ENCODE assay signal across 27 mouse cellular contexts in the genomic region with DNA sequence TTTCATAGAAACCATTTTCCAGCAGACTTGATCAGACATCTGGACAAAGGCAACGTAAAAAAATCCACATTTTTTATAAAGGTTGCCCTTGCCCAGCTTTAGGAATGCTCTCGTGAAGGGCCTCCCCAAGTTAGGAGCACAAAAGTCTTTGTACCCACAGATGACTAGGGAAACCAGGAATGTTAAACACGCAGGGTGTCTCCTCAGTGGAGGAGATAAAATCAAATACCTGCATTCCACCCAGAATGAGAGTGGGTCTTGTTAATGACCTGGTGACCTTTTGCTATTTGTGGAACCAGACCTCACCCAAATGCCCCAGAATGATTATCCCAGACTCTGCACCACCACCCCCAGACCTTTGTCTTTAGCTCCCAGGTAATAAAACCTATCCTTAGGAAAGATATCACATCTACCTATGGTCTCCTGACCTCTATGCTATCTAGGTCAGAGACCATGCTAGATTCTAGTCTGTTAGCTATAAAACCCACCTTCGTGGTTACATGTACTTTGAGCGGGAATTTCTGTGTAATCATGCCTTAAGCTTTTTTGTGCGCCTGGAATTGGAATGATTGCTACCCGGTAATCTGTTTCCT.
DNase-seq lines count a peak whose midpoint lies in the region; ATAC-seq and TF ChIP-seq lines count a peak whose summit lies in the region.
"Had no signal": no experiment of that assay in that cellular context is flagged by ENCODE, and none has a peak within 500 bp of the region (broad histone marks: within the 10 kb centered on the region; RNA-seq: fewer than 3 reads in every experiment).

No protein-coding gene starts in this region.

- TF ChIP-seq CTCF in layer of hippocampus, adult 2 months (conservative IDR thresholded peaks at IDR 0.05), result no peak
- no peak for TF ChIP-seq CTCF in stomach, postnatal 0 days (IDR thresholded peaks at IDR 0.05; ENCODE audit: low read depth)

- H3K9me3 ChIP-seq in stomach, embryonic 16.5 days (replicated peaks; ENCODE audit: control insufficient read depth, low read length), result no peaks in the 10 kb centered on the region
- H3K9me3 ChIP-seq in stomach, postnatal 0 days (ENCODE audit: control insufficient read depth, low read length), result no peaks in the 10 kb centered on the region
- H3K9me3 ChIP-seq: heart, embryonic 13.5 days; hindbrain, embryonic 12.5 days; limb, embryonic 12.5 days; liver, embryonic 15.5 days; megakaryocyte, embryonic 14.5 days; midbrain, embryonic 13.5 days; neural tube, embryonic 13.5 days had no signal

- peak overlapping the region; percentile 14; the same call in 1 of the 2 replicates for H3K27ac ChIP-seq in layer of hippocampus, adult 2 months
- no peak overlapping the region for H3K27ac ChIP-seq in stomach, embryonic 16.5 days (ENCODE audit: low read length)
- no peak overlapping the region for H3K27ac ChIP-seq in stomach, postnatal 0 days (replicated peaks)
- H3K27ac ChIP-seq: gastrocnemius, adult 2 months; heart, adult 2 months; heart, embryonic 13.5 days; hindbrain, embryonic 12.5 days; limb, embryonic 12.5 days; liver, embryonic 15.5 days; midbrain, embryonic 13.5 days; neural tube, embryonic 13.5 days had no signal

- H3K4me2 ChIP-seq in stomach, embryonic 16.5 days (ENCODE audit: low read depth, low read length), result no peak overlapping the region
- no peak overlapping the region for H3K4me2 ChIP-seq in stomach, postnatal 0 days (replicated peaks; ENCODE audit: low read depth)
- H3K4me2 ChIP-seq: heart, embryonic 13.5 days; hindbrain, embryonic 12.5 days; limb, embryonic 12.5 days; liver, embryonic 15.5 days; midbrain, embryonic 13.5 days; neural tube, embryonic 13.5 days had no signal

- WGBS in stomach, embryonic 16.5 days, result 65% methylated on average over 7 of the region's 7 CpGs
- WGBS in stomach, postnatal 0 days, result 61% methylated on average over 7 of the region's 7 CpGs

- no peak for TF ChIP-seq EP300 in stomach, postnatal 0 days (optimal IDR thresholded peaks at IDR 0.05)

- H3K9ac ChIP-seq in stomach, embryonic 16.5 days (ENCODE audit: low read length), result no peak overlapping the region
- H3K9ac ChIP-seq in stomach, postnatal 0 days (ENCODE audit: low read length), result no peak overlapping the region
- H3K9ac ChIP-seq: heart, embryonic 13.5 days; hindbrain, embryonic 12.5 days; limb, embryonic 12.5 days; liver, embryonic 15.5 days; midbrain, embryonic 13.5 days; neural tube, embryonic 13.5 days had no signal

- peak; percentile 35 for DNase-seq in heart, adult 11 months
- DNase-seq in heart, postnatal 10 days, result no peak
- no peak for DNase-seq in layer of hippocampus, adult 2 months (ENCODE audit: low spot score in 2 of 2)
- DNase-seq in layer of hippocampus, adult 9-10 months (ENCODE audit: low spot score), result no peak
- DNase-seq in stomach, postnatal 0 days (ENCODE audit: low spot score), result no peak
- DNase-seq in yolk sac, embryonic 10.5 days (ENCODE audit: low spot score), result peak; percentile 15
- no peak for DNase-seq in cerebellum, postnatal 36 days
- DNase-seq: adrenal gland, postnatal 10 days; cerebellum, adult 8-10 months; cerebellum, postnatal 25 days; gastrocnemius, adult 2 months; gastrocnemius, postnatal 36 days; heart, adult 2 months; heart, postnatal 14 days; kidney, adult 11 months; lung, postnatal 36 days; right cerebral cortex, postnatal 4 days had no signal

- 0 out of 2 replicates have a peak, but pooled peaks have one; percentile 25 for ATAC-seq in stomach, embryonic 16.5 days (ENCODE audit: insufficient read depth, low FRiP score)
- ATAC-seq in stomach, postnatal 0 days (ENCODE audit: low FRiP score, low TSS enrichment), result no peak
- ATAC-seq: forebrain, embryonic 14.5 days; hindbrain, postnatal 0 days; midbrain, embryonic 13.5 days had no signal

- no peaks in the 10 kb centered on the region for H3K36me3 ChIP-seq in stomach, embryonic 16.5 days (ENCODE audit: control insufficient read depth, insufficient read depth, low read length)
- H3K36me3 ChIP-seq in stomach, postnatal 0 days (ENCODE audit: control insufficient read depth, insufficient read depth, low read length), result no peaks in the 10 kb centered on the region
- H3K36me3 ChIP-seq: heart, embryonic 13.5 days; hindbrain, embryonic 12.5 days; limb, embryonic 12.5 days; liver, embryonic 15.5 days; midbrain, embryonic 13.5 days; neural tube, embryonic 13.5 days had no signal

- intact Hi-C loops in heart, postnatal 10 days (cut with DNase I), result loop anchor here (5.0 kb wide), 1 partner anchor 45 kb away; no protein-coding TSS in a partner anchor

- no peak overlapping the region for H3K4me3 ChIP-seq in layer of hippocampus, adult 2 months
- H3K4me3 ChIP-seq in stomach, embryonic 16.5 days (replicated peaks; ENCODE audit: low read length), result no peak overlapping the region
- no peak overlapping the region for H3K4me3 ChIP-seq in stomach, postnatal 0 days (ENCODE audit: low read depth, low read length)
- H3K4me3 ChIP-seq: gastrocnemius, adult 2 months; heart, adult 2 months; heart, embryonic 13.5 days; hindbrain, embryonic 12.5 days; limb, embryonic 12.5 days; liver, embryonic 15.5 days; megakaryocyte, embryonic 14.5 days; midbrain, embryonic 13.5 days; neural tube, embryonic 13.5 days had no signal

- peaks cover 16% of the 10 kb centered on the region for H3K4me1 ChIP-seq in stomach, embryonic 16.5 days (ENCODE audit: control insufficient read depth, insufficient read depth, low read length)
- no peaks in the 10 kb centered on the region; the same call in 1 of the 2 replicates for H3K4me1 ChIP-seq in stomach, postnatal 0 days (replicated peaks; ENCODE audit: control insufficient read depth, insufficient read depth)
- H3K4me1 ChIP-seq: liver, embryonic 15.5 days had no signal

- H3K27me3 ChIP-seq in stomach, embryonic 16.5 days (ENCODE audit: control insufficient read depth, insufficient read depth, low read length), result no peaks in the 10 kb centered on the region
- no peaks in the 10 kb centered on the region for H3K27me3 ChIP-seq in stomach, postnatal 0 days (ENCODE audit: control insufficient read depth, insufficient read depth, low read length)
- H3K27me3 ChIP-seq: heart, embryonic 13.5 days; hindbrain, embryonic 12.5 days; limb, embryonic 12.5 days; midbrain, embryonic 13.5 days; neural tube, embryonic 13.5 days had no signal

Comparison
In these comparisons a context has a peak if more than half of its experiments do, and no peak if none do; other contexts are left out.
1. DNase-seq: peak in heart, adult 11 months (single experiment) and yolk sac, embryonic 10.5 days (single experiment); none in heart, postnatal 10 days (0 of 2), layer of hippocampus, adult 2 months (0 of 2), layer of hippocampus, adult 9-10 months (single experiment), stomach, postnatal 0 days (single experiment) and cerebellum, postnatal 36 days (0 of 2).